Mouse (Mus musculus) forelimb bud, embryonic 11.5 days (tissue): ENCODE measurements around the gene Igf1r.
A peak's percentile ranks its signal among the peaks of the same experiment; 100 is the strongest.

Source experiments
- DNase-seq: peaks from one replicate; pipeline ENCODE4 v3.0.0-alpha.2; 2012; ENCODE audit warnings: low read depth, low spot score

Igf1r gene

GRCm38 (mm10) chr7:67952777-67953700, at the start of gene Igf1r:
Gene Igf1r, plus strand, starts transcription at chr7:67952827.
- no peak for DNase-seq

DNA sequence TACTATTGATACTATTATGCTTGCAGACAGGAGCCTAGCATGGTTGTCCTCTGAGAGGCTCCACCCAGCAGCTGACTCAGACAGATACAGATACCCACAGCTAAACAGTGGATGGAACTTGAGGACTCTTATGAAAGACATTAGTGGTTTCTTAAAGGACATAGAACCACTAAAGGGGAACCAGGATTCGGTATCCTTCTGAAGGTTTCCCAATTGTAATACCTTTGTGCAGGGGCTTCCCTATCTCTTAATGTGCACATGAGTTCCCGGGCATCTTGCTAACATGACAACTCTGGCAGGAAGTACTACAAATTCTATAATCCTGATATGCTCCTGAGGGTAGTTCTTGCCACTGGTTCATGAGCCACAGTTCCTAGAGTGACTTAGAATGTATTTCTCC, 46.3 kb upstream of the Igf1r start:
- DNase-seq = no peak

- DNase-seq = no peak
Observed at GRCm38 (mm10) chr7:67907786-67908400, 44.7 kb upstream of the Igf1r start.

DNA sequence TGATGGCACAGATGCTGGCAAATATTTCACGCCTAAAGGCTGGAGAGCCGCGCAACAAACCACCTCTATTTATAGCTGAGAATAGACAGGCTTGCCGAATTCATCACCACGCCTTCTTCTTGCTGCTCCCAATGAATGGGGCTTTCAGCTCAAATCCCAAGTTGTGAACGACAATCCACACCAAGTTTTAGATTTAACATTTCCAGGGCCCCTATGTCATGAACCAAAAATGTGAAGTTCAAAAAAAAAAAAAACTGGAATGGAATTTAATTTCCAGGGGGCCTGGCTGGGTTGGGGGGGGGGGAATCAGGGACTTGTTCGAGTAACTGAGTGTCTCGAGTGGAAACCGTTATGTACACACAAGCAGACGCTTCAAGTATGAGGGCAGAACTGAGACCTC, 42.1 kb upstream of the Igf1r start:
- DNase-seq = peak; percentile 69

DNA sequence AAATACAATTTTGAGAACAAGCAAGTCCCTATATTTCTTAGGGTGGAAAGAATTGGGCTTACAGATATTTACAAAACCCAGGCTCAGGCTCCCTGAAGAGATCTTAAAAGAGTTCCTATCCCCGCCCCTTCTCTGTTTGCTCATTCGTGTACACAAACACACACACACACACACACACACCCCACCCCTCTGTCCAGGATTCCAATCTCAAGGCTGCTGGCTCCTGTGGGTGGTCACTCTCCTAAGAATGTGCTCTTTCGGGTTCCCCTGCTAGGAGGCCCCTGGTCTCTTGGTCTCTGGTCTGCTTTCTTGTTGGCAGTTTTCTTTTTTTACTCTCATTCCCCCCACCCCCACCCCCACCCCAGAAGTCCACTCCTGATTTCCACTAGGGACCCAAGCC, 41.7 kb upstream of the Igf1r start:
- peak; percentile 56 for DNase-seq

DNA sequence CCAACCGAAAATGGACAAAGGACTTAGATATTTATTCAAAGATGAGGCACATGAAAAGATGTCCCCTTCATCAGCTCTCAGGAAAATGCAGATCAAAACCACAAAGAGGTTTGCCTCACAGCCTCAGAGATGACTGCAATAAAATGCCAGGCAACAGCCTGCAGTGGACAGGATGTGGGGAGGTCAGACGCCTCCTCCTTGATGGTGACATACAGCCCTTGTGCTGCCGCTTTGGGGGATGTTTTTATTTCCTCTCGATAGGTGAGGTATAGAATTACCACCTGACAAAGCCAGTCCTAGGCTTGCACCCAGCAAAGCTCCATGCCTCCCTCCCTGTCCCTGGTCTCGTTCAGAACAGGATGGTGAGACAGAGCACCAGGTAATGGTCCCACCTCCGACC, 40.8 kb upstream of the Igf1r start:
- peak; percentile 28 for DNase-seq

DNA sequence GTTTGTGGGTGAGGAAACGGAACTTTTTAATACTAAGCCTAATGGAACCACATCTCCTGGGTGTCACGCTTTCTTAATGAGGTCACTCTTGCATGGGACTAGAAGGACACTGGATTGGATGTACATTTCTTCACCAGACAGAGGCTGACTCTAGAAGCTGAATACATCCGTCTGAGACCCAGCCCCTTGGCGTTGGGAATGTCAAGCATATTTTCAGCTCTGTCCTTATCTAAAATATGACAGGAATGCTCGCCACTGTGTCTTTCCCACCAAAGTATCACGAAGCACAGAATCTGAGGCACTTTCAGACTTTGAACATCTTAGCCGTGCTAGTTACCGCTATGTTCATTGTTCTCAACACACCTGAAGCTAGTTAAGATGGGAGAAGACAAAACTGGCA, 35.7 kb upstream of the Igf1r start:
- DNase-seq = no peak

- DNase-seq = no peak
Observed at GRCm38 (mm10) chr7:67917753-67918152, 34.9 kb upstream of the Igf1r start.

DNA sequence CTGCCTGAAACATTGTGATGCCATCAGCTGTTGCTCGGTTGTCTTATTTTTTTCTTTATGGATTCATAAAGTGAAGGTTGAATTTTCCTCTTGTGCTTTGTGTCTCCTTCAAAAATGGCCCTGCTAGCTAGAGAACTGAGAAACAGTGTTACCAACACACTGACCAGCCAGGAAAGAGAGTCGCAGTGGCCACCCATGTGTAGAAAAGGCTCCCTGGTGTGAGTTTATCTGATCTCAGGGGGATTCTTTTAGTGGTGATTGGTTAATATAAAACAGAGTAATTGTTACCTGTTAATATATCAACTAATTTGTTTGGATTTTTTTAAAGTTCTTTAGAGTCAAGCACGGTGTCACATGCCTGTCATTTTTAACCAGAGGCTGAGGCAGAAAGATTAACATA, 33.2 kb upstream of the Igf1r start:
- DNase-seq = no peak

DNA sequence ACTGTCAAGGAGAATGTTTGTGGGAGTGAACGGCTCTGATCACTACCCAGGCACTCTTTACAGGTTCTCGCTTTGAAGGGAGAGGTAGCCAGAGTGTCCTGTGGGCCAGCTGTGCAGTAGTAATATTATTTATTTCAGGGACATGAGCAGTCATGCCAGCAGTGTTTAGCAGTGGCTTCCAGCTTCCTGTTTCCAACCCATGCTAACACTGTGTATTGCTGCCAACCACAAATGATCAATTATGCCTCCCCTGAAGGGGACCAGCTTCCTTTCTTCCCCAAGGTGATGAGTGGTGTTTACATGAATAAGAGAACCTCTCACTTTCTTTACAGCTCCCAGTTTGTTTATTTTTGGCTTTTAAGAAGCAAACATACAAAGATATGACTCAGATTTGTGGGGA, 28.4 kb upstream of the Igf1r start:
- DNase-seq = no peak

DNA sequence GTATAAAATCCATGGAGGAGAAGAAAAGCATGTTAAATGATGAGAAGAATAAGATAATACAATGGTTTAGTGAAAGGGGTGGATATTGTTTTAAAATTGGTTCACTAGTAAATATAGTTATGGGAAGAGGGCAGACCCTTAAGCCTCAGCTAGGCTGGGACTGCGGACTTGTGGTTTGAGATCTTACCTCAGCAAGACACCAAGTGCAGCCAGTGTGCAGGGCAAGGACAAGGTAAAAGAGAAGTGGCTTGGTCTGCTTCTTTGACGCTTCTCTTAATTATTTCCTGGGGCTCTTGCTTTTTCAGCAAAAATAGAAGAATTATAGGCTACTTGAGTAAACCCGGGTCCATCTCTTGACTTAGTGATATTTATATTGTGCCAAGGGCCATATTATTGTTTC, 22.5 kb upstream of the Igf1r start:
- DNase-seq = no peak

DNA sequence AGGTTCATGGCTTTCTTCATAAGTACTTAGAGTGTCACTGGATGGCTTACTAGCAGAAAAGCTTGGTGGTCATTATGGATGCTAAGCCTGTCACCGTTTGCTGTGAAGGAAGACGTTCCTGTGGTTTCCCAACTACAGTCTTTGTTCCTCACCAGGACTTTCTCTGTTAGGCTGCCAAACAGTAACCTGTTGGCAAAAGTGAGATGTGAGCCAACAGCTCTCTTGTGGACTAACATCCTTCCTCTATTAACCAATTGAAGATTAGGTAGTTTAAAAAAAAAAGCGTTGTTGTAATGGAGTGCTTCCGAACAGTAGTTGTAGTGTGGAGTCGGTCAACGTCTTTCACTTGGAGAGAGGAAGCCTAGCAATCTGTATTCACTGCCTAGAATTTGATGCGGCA, 15.8 kb upstream of the Igf1r start:
- no peak for DNase-seq

GRCm38 (mm10) chr7:67943805-67944204, 8.8 kb upstream of the Igf1r start:
- no peak for DNase-seq

DNA sequence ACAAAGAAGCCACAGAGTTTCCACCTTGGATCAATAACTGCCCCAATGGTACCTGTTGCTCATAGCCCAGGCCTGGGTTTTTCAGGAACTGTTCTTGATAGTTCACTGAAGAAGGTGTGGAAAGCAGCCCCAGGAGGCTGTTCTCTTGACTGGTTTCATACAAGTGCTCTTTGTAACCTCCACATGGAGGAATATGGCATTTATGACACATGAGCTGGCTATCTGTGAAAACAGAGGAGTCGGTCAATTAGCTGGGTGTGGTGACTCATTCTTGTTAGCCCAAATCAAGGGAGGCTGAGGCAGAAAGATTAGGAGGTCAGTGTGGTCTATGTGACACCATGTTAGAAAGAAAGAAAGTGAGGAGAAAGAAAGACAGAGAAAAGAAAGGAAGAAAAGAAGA, 5.7 kb upstream of the Igf1r start:
- no peak for DNase-seq

DNA sequence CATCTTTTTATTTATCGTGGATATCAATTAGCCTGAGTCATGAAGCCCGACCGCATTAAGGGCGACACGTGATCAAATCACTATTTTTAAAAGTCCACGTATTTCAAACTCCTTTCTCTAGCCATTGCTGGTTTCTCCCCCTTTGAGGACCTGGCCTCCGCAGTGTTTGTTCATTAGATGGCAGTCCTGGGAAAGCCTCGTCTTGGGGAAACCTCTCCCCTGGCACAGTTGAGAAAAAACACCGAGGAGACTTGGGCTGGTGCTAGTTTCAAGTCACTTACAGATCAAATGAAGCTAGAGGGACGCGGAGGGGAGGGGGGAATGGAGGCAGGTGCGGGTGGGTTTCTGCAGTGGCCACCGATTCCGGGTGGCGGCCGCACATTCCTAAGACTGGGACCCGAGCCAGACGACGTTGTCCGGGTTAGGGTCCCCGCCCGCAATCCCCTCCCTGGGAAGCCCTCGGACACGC, 2.2 kb upstream of the Igf1r start:
- DNase-seq = no peak

DNA sequence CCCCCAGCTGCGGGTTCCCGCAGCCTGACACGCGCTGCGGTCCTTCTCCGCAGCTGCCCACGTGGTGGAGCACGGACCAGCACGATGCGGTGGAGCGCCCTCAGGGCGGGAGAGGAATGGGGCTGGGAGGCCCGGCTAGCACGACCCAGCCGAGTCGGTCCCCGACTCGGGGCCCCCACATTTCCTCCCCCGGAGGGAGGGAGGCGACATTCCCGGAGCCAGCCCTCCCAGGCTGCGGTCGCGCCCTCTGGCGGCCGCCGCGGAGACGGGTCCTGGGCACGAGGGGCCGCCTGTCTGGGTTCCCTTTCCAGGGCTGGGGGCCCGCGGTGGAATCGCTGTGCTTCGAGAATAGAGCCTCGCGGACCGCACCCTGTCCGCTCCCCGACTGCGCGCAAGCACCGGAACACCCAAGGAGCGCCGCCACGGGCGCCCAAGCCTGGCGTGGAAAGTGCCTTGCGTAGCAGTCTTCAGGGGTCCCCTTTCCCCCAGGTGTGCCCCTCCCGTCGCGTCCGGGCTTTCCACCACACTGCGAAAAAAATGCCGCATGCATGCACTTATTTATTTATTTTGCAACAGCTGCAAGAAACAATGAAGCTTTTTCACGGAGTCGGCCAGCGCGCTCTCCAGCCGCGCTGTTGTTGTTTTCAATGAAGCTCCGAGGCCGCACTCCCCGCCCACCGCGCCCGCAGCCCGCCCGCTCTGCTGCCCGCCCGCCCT, 1.7 kb upstream of the Igf1r start:
- DNase-seq = peak; percentile 94

GRCm38 (mm10) chr7:67951532-67952035, 1.0 kb upstream of the Igf1r start:
- DNase-seq = peak; percentile 92

DNA sequence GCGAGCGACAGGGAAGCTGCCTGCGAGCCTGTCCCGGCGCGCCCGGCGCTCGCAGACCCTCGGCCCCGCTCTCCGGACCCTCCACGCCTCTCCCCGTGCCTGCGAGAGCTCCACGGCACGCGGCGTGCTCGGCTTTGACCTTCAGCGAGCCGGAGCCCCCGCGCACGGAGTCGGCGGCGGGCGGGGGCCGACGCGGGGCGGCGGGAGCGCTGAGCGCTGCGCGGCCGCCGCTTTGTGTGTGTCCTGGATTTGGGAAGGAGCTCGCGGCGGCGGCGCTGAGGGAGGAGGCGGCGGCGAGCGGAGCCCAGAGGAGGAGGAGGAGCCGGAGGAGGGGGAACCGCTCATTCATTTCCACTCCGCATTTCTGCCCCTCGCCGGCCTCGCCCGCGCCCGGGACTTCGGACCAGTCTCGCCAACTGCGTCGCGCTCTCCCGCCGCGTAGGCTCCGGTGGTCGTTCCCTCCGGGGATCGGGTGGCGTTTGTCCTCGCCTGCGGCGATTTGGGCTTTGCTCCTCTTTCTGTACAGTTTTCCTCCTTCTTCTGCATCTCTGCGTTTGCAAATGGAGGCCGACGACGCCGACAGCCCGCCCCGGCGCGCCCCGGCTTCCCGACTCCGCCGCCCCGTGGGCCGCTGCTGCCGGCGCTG, 468 bp upstream of the Igf1r start:
- peak; percentile 70 for DNase-seq

GRCm38 (mm10) chr7:67953764-67954242, 1.2 kb downstream of the Igf1r start:
- no peak for DNase-seq

- no peak for DNase-seq
Observed at GRCm38 (mm10) chr7:67954591-67955185, 2.1 kb downstream of the Igf1r start.

DNA sequence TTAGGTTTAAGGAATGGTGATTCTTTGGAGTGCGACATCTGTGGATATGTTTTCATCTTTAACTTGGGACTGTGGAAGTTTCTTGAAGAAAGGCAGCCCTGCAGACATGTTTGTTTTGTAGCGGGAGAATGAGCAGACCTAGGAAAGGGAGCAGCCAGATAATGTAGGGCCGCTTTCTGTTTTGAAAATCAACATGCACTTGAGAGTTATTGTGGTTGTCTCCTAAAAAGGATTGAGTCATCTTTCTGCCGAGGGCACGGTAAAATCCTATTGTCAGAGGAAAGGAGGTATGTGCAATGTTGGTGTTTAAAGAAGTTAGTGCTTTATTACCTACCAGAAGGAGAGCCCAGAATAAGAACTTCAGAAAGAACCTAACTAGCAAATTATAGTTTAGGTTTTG, 2.6 kb downstream of the Igf1r start:
- no peak for DNase-seq
